Mouse (Mus musculus) embryonic fibroblast, embryonic 13.5 days (primary cell): ENCODE measurements around the gene Ckb. TPM values are rescaled to one million over a fixed set of nuclear protein-coding genes. Genes with fewer than 3 reads are reported as not detected.
A peak's percentile ranks its signal among the peaks of the same experiment; 100 is the strongest.

Experiments used
- H3K27ac ChIP-seq: 2 replicates; pipeline ENCODE4 v1.5.1; 2012; ENCODE audit warnings: low read length, control low read depth, inconsistent platforms; ENCODE audit not compliant: insufficient read depth
- H3K4me1 ChIP-seq: 2 replicates; pipeline ENCODE4 v1.6.1; 2011; ENCODE audit warnings: low read length; ENCODE audit not compliant: control insufficient read depth, insufficient read depth
- H3K4me3 ChIP-seq: 2 replicates; pipeline ENCODE4 v1.5.1; 2011; ENCODE audit warnings: mild to moderate bottlenecking, control low read depth, low read length; ENCODE audit not compliant: insufficient read depth
- CTCF ChIP-seq: IDR thresholded peaks from 2 replicates; pipeline ENCODE4 v1.5.1; 2011; ENCODE audit warnings: mild to moderate bottlenecking, control low read depth, low read length, moderate library complexity, borderline replicate concordance; ENCODE audit not compliant: insufficient read depth
- POLR2A ChIP-seq: IDR thresholded peaks from 2 replicates; pipeline ENCODE4 v1.6.1; 2011; ENCODE audit warnings: low read depth, mild to moderate bottlenecking, control low read depth, low read length, moderate library complexity
- polyA plus RNA-seq: library from polyadenylated mRNA; stranded (reverse); fragments of >200 nt; gene quantifications from 2 replicates; pipeline ENCODE4 v1.2.4, GENCODE M21; 2011; ENCODE audit warnings: low read depth; ENCODE audit not compliant: missing spikeins, insufficient read length

The Ckb gene
- polyA plus RNA-seq, 1 experiment, result 43.8 TPM

DNA sequence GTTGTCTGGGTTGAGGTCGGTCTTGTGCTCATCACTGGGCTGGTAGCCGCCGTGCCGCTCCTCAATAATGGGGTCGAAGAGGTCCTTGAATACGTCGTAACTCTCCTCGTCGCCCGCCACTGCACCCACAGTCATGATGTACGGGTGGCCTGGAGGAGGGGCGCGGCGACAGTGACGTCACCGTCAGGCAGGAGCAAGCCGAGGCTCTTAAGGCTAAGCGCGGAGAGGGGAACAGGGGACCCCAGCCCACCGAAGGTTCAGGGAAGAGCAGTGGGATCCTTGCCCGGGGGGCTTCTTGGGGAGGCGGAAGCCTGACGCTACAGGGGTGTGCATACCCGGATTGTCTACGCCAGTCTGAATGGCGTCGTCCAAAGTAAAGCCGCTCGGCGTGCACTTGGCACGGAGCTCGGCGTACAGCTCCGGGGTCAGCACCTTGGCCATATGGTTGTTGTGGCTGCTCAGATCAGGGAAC lies 671 bp downstream of the Ckb start:
- Histone ChIP-seq H3K4me1 (peaks cover 3% of the 10 kb centered on the region), H3K27ac (no peak overlapping the region), H3K4me3 (peak overlapping the region; percentile 56)
- TF ChIP-seq POLR2A (no peak), CTCF (no peak)

DNA sequence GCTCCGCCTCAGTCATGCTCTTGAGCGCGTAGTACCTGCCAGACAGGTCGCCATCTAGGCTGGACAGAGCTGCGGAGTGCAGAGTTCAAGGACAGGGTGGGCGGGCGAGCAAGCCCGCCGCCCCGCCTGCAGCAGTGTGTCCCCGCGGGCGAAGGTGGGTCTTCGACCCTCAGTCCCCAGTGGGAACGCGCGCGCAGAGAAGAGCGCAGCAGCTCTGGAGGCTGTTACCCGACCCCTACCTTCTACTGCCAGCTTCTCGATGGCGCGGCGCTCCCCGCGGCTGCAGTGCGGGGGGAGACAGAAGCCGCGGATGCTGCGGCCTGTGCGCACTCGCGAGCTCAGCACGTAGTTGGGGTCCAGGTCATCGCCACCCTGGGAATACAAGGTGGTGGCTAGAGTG lies 1.2 kb downstream of the Ckb start:
- Histone ChIP-seq H3K4me3 (peak overlapping the region; percentile 56), H3K27ac (no peak overlapping the region), H3K4me1 (peaks cover 3% of the 10 kb centered on the region)
- no peak for TF ChIP-seq POLR2A
- no peak for TF ChIP-seq CTCF

DNA sequence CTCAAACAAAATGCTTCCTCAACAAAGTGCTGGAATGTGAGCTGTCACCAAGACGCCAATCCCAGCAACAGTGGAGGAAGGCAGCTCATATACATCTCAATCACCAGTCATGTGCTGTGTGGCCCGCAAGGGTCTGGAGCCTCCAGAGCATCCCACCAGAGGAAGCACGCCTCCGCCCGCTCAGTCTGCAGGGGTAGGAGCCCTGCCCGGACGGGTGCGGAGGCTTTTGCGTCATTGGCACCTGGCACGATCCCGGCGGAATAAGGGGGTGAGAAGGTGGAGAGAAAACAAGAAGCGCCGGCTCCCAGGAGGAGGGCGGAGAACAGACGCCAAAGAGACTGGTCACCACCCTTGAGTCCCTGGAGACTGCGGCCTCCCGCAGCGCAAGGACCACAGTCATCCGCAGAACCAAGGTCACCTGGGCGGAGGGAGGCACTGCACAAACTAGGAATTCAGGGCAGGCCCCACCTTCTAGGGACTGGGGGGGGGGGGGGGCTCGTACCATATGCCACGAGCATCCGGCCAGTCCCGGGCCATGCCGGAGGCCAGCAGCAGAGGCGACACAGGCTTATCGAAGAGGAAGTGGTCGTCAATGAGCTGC lies 1.7 kb downstream of the Ckb start:
- no peak overlapping the region for H3K27ac ChIP-seq
- H3K4me1 ChIP-seq, result peaks cover 6% of the 10 kb centered on the region

DNA sequence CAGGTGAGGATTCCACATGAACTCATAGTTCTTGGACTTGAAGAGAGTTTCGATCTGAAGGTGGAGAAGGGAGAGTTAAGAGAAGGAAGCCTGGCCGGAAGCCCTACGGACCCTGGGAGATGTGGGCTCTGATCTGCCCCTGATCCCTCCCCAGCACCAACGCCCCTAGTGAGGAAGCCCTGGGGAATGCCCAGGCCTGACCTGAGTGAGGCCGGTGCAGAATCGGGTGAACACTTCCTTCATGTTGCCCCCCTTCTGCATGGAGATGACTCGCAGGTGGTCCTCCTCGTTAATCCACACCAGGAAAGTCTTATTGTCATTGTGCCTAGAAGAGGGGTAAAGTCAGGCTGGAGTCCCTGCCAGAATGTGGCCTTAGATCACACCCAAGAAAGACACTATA lies 2.2 kb downstream of the Ckb start:
- TF ChIP-seq POLR2A (no peak), CTCF (no peak)
- Histone ChIP-seq H3K27ac (no peak overlapping the region), H3K4me3 (no peak overlapping the region), H3K4me1 (peaks cover 11% of the 10 kb centered on the region)

More for the DNA sequence above, 1.7 kb downstream of the Ckb start:
- H3K4me3 ChIP-seq, result peak overlapping the region; percentile 56; the same call in 1 of the 2 replicates
- no peak for TF ChIP-seq POLR2A
- no peak for TF ChIP-seq CTCF

DNA sequence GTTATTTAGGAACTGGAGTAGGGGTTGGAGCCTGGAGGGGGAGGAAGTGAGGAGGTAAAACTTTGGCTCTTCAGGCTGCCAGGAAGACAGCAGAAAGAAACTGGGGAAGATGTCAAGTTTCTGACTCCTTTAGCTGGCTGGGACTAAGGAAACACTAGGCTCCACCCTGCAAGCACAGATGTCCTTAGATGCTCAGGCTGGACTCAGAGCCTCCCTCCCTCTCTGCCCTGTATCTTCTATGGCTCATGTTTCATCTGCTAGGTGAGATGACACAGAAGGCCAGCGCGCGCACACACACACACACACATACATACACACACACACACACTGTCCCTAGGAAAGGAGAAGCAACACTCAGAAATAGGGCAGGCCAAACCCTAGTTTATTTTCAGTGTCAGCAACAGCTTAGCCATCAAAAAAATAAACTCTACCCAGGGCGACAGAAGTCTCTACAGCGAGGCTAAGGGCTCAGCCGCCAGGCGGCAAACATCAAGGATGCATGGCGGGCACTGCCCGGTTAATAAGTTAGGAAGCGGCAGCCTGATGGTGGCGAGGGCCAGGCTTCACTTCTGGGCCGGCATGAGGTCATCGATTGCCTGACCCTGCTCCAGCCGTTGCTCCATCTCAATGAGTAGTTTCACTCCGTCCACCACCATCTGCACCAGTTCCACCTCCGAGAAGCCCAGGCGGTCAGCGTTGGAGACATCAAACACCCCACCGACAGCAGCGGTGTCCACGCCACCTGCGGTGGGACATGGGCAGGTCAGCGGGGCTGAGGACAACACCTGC lies 2.9 kb downstream of the Ckb start:
- H3K4me3 ChIP-seq, result no peak overlapping the region
- TF ChIP-seq CTCF (no peak), POLR2A (no peak; the same call in none of the 2 replicates)
- H3K27ac ChIP-seq, result peak overlapping the region; percentile 54
- peaks cover 15% of the 10 kb centered on the region for H3K4me1 ChIP-seq

DNA sequence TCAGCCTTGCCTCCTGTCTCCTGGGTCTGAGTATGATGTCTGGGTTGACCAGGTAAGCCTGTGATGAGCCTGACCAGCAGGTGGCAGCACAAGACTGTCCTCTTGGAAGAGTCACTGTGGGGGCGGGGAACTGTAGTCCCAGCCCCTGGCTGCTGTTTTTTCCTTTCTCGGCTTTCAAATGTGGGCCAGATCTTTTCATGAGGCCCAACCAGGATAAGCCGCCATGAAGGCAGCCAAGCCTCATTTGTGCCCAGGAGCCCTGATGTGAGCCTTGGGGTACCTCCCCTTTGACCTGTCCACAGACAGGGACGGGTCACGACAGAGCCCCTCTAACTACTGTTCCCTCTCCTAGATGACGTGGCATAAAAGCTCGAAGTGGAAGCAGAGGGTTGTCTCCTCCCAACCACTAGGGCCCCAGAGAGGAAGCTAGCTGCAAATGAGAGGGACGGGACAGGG lies 3.7 kb downstream of the Ckb start:
- TF ChIP-seq POLR2A (peak; percentile 45), CTCF (peak; percentile 96)
- no peak overlapping the region for H3K4me3 ChIP-seq
- H3K27ac ChIP-seq, result peak overlapping the region; percentile 63
- H3K4me1 ChIP-seq, result peaks cover 19% of the 10 kb centered on the region

DNA sequence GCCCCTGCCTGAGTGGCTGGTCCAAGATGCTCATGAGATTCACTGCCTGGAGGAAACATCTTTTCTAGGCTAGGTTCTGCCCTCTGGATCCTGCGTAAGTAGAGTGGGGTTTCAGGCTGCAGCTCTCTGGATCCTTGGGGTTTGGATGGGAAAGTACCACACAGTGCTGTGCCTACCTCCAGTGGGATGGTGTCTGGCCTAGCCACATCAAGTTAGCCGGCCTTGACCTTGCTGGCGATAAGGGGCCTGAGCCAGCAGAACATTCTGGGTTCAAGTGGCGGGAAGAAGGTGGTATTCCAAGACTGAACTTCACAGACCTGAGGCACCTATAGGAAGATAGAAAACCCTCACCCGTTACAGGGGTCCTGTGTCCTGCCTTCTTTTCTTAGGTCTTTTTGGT lies 4.7 kb downstream of the Ckb start:
- H3K27ac ChIP-seq, result no peak overlapping the region
- H3K4me1 ChIP-seq, result peaks cover 19% of the 10 kb centered on the region
- H3K4me3 ChIP-seq, result no peak overlapping the region
- no peak for TF ChIP-seq CTCF
- no peak for TF ChIP-seq POLR2A

DNA sequence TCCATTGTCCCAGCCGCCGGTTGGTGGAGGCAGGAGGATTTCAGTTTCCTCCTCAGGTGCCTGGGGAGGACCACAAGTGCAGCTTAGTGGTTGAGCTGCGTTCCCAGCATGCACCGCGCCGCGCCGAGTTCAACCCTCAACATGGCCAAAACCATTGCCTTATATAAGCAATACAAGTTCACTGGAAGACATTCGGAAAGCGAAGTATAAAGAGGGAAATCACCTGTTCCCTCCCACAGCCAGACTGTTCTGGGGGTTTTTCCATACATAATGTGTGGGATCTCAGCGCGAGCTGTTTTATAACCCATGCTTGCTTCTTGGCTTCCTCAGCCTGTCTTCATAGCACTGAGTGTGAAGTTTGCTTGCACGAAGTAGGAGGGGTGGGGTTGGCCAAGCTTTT lies 5.8 kb downstream of the Ckb start:
- no peak for TF ChIP-seq POLR2A
- no peak for TF ChIP-seq CTCF
- Histone ChIP-seq H3K4me1 (peaks cover 19% of the 10 kb centered on the region), H3K27ac (no peak overlapping the region), H3K4me3 (no peak overlapping the region)

DNA sequence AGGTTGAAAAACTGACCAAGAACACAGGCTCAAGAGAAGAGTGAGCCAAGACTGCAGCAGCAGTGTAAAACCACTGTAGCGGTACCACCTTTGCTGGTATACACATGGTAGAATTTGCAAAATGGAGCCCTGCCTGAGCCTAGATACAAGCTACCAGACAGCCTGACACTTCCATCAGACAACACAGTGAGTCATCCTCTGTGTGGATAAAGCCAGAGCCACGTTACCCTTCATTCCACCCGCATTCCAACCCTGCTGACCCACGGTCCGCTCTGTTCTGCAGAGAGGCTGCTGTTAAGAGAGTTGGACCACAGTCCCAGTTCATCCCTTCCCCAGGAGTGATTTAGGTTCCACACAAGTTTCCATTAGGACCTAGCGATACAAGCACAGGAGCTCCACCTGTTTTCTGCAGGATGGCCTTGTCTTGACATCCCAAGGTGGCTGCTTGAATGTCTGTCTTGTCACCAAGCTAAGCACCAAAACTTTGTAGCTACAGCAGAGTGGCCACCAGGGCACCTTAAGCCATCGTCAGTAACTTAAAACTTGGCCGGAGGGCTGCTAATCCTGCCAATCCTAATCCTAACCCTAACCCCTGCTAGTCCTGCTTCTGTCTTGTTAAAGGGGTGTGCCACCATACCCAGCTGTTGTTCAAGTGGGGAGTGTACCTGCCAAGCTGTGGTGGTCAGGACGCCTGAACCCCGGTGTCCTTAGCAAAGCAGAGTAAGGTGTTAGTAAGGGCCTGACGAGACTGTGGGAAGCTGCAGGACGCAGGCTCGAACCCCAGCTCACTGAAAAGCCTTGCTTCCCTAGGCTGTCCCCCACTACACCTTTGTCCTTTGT lies 6.9 kb downstream of the Ckb start:
- H3K4me1 ChIP-seq, result peaks cover 19% of the 10 kb centered on the region
- TF ChIP-seq CTCF, result no peak
- no peak for TF ChIP-seq POLR2A
- peak overlapping the region; percentile 67 for H3K27ac ChIP-seq
- H3K4me3 ChIP-seq, result no peak overlapping the region

DNA sequence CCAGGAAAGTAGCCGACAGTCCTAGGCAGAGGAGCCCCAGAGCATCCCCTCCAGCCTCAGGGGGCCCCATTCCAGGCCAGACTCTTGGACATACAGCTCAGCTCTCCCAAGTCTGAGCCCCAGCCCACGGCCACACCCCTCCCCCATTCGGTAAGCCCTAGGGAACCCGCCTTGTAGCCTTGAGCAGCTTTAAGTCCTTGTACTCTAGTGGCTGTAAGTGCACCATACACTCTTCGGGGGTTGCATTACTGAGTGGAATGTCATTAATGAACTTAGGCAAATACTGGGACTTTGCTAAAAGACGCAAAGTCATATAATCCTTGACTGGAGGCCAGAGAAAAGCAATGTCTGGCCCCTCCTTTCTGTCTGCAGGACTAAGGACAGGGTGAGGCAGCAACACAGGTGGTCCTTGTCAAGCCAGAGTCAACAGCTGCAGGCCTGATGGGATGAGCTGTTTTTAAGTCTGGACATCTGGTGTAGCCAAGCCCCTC lies 7.9 kb downstream of the Ckb start:
- H3K27ac ChIP-seq, result peak overlapping the region; percentile 11; the same call in 1 of the 2 replicates
- peaks cover 19% of the 10 kb centered on the region for H3K4me1 ChIP-seq
- TF ChIP-seq POLR2A (no peak), CTCF (no peak)
- H3K4me3 ChIP-seq, result no peak overlapping the region
